Comparison of ENCODE assay signal across 17 mouse cellular contexts in the genomic region with DNA sequence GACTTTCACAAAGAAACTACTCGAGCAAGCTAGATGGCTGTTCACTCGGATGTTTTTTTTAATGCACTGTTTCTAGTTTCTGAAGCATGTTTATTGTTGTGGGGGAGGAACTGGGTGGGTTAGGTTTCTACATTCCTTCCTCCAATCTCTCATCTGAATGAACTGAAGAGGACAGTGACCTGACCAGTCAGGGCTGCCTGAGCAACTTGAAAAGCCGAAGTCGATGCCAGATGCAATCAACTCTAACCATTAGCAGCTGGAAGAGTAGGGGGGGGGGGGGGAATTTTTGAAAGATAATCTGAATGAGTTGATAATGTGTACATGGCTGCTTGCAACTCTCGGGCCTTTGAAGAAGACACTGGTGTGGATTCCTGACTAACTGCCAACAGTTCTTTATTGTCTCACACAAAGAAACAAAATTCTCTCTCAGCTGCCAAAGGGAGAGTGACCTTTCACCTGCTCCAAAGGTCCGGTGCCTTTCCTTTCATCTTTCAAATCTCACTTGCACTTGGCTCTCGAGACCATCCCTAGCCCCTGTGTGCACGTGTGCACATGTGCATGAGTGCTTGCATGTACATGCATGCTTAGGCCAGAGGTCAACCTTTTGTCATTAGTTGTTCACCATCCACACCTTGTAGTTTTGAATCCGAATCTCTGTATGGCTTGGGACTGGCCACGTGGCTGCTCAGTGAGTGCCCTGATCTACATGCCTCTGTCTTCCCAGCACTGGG. TPM values are rescaled to one million over a fixed set of nuclear protein-coding genes. Genes with fewer than 3 reads are reported as not detected.
DNase-seq lines count a peak whose midpoint lies in the region; ATAC-seq lines count a peak whose summit lies in the region.
"Had no signal": no experiment of that assay in that cellular context is flagged by ENCODE, and none has a peak within 500 bp of the region (broad histone marks: within the 10 kb centered on the region; RNA-seq: fewer than 3 reads in every experiment).

No protein-coding gene starts in this region.

- peak; percentile 42; the same call in 1 of the 2 replicates for ATAC-seq in lung, embryonic 15.5 days (ENCODE audit: borderline replicate concordance, extremely low read depth, low FRiP score, low TSS enrichment)

- no peaks in the 10 kb centered on the region for H3K27me3 ChIP-seq in lung, embryonic 15.5 days
- H3K27me3 ChIP-seq in embryonic facial prominence, embryonic 10.5 days (replicated peaks; ENCODE audit: low read depth, poor library complexity, severe bottlenecking), result no peaks in the 10 kb centered on the region
- H3K27me3 ChIP-seq: hindbrain, embryonic 13.5 days; neural tube, embryonic 15.5 days had no signal

- DNase-seq in heart, adult 11 months, result peak; percentile 67
- DNase-seq in heart, postnatal 14 days, result no peak
- no peak for DNase-seq in lung, postnatal 14 days
- peak; percentile 21 for DNase-seq in embryonic facial prominence, embryonic 10.5 days (ENCODE audit: low spot score)
- DNase-seq in kidney, postnatal 10 days, result peak; percentile 15
- DNase-seq in cerebellum, postnatal 4 days (ENCODE audit: low spot score in 2 of 2), result no peak
- DNase-seq in layer of hippocampus, adult 9-11 months, result no peak
- DNase-seq: B cell, adult 2 months; cerebellum, adult 11-12 months; right cerebral cortex, postnatal 14 days had no signal

- H3K27ac ChIP-seq in lung, embryonic 15.5 days, result no peak overlapping the region
- peak overlapping the region; percentile 20; the same call in 1 of the 2 replicates for H3K27ac ChIP-seq in embryonic facial prominence, embryonic 10.5 days (replicated peaks)
- H3K27ac ChIP-seq: hindbrain, embryonic 13.5 days; layer of hippocampus, adult 2 months; neural tube, embryonic 15.5 days had no signal

- no peak overlapping the region for H3K9ac ChIP-seq in lung, embryonic 15.5 days
- H3K9ac ChIP-seq: hindbrain, embryonic 13.5 days; neural tube, embryonic 15.5 days had no signal

- H3K4me3 ChIP-seq in lung, embryonic 15.5 days, result no peak overlapping the region
- H3K4me3 ChIP-seq in embryonic facial prominence, embryonic 10.5 days, result no peak overlapping the region
- H3K4me3 ChIP-seq: hindbrain, embryonic 13.5 days; layer of hippocampus, adult 2 months; neural tube, embryonic 15.5 days had no signal

- intact Hi-C loops in heart, postnatal 14 days (cut with DNase I), result loop anchor here (5.0 kb wide), 1 partner anchor 40 kb away; no protein-coding TSS in a partner anchor

- no peak overlapping the region for H3K4me2 ChIP-seq in lung, embryonic 15.5 days
- H3K4me2 ChIP-seq: hindbrain, embryonic 13.5 days; neural tube, embryonic 15.5 days had no signal

- H3K4me1 ChIP-seq in lung, embryonic 15.5 days, result peaks cover 22% of the 10 kb centered on the region
- H3K4me1 ChIP-seq in embryonic facial prominence, embryonic 10.5 days, result peaks cover 16% of the 10 kb centered on the region

- WGBS in lung, embryonic 15.5 days, result 40% methylated on average over 10 of the region's 10 CpGs
- 53% methylated on average over 10 of the region's 10 CpGs for WGBS in embryonic facial prominence, embryonic 10.5 days

- H3K36me3 ChIP-seq in lung, embryonic 15.5 days, result 0 out of 2 replicates have a peak, but pooled peaks cover 18% of the 10 kb centered on the region
- peaks cover 6% of the 10 kb centered on the region; the same call in 1 of the 2 replicates for H3K36me3 ChIP-seq in embryonic facial prominence, embryonic 10.5 days (replicated peaks)
- H3K36me3 ChIP-seq: hindbrain, embryonic 13.5 days; neural tube, embryonic 15.5 days had no signal

- no peaks in the 10 kb centered on the region for H3K9me3 ChIP-seq in lung, embryonic 15.5 days
- H3K9me3 ChIP-seq in embryonic facial prominence, embryonic 10.5 days, result no peaks in the 10 kb centered on the region
- H3K9me3 ChIP-seq: hindbrain, embryonic 13.5 days; neural tube, embryonic 15.5 days had no signal

RNA-seq across cellular contexts. Expression of a gene that starts 14.5 kb away (rescaled TPM):
- not detected for total RNA-seq in heart, postnatal 14 days (2021)
- 35.0 TPM in 2 replicates for polyA plus RNA-seq in lung, embryonic 15.5 days (2015; fragmentation: Nextera tagmentation; extraction: Ambion mirVana)
- polyA plus RNA-seq in embryonic facial prominence, embryonic 10.5 days (2016; fragmentation: Nextera tagmentation; extraction: Ambion mirVana), result 18.7 and 24.9 TPM in 2 replicates
- total RNA-seq: layer of hippocampus, adult 2 months; left cerebral cortex, postnatal 36 days; monocyte, adult 5-6 weeks had no signal
- polyA plus RNA-seq: cortical plate, adult 2 months had no signal

RNA-seq across cellular contexts. Expression of a gene that starts 43.8 kb away (rescaled TPM):
- 10 to 100 TPM; 37.5 to 38.0 TPM for total RNA-seq in heart, postnatal 14 days (2021)
- 11.8 and 12.7 TPM in 2 replicates for polyA plus RNA-seq in lung, embryonic 15.5 days (2015; fragmentation: Nextera tagmentation; extraction: Ambion mirVana)
- polyA plus RNA-seq in embryonic facial prominence, embryonic 10.5 days (2016; fragmentation: Nextera tagmentation; extraction: Ambion mirVana), result 7.9 and 8.9 TPM in 2 replicates
- total RNA-seq: monocyte, adult 5-6 weeks had no signal

Comparison
In these comparisons a context has a peak if more than half of its experiments do, and no peak if none do; other contexts are left out.
1. DNase-seq: peak in heart, adult 11 months (single experiment), embryonic facial prominence, embryonic 10.5 days (single experiment) and kidney, postnatal 10 days (single experiment); none in heart, postnatal 14 days (0 of 2), lung, postnatal 14 days (single experiment), cerebellum, postnatal 4 days (0 of 2) and layer of hippocampus, adult 9-11 months (single experiment).